In genomic region chr4:135313111-135313691, GRCm38 (mm10) we compare ENCODE assay signal across 9 mouse cellular contexts. TPM values are rescaled to one million over a fixed set of nuclear protein-coding genes. Genes with fewer than 3 reads are reported as not detected.
DNase-seq lines count a peak whose midpoint lies in the region; ATAC-seq and TF ChIP-seq lines count a peak whose summit lies in the region.
"Had no signal": no experiment of that assay in that cellular context is flagged by ENCODE, and none has a peak within 500 bp of the region (broad histone marks: within the 10 kb centered on the region; RNA-seq: fewer than 3 reads in every experiment).

No protein-coding gene starts in this region.

- H3K9ac ChIP-seq in MEL (ENCODE audit: control insufficient read depth, low read depth, low read length, poor library complexity, severe bottlenecking) = peak overlapping the region; percentile 71
- H3K9ac ChIP-seq in heart, embryonic 13.5 days = peak overlapping the region; percentile 65
- peak overlapping the region; percentile 68 for H3K9ac ChIP-seq in liver, embryonic 12.5 days
- H3K9ac ChIP-seq in stomach, embryonic 14.5 days (replicated peaks; ENCODE audit: low read depth, low read length) = no peak overlapping the region
- H3K9ac ChIP-seq: embryonic facial prominence, embryonic 12.5 days had no signal

- no peaks in the 10 kb centered on the region; the same call in 1 of the 2 replicates for H3K79me2 ChIP-seq in MEL (ENCODE audit: control insufficient read depth, insufficient read depth, low read length, poor library complexity)

- peaks cover 0 to 8% of the 10 kb centered on the region in 2 experiments; a peak in 2 of 4 replicates for H3K4me1 ChIP-seq in MEL (ENCODE audit: control insufficient read depth in 1 of 2, insufficient read depth in 2 of 2, low read length in 2 of 2)
- peaks cover 59% of the 10 kb centered on the region for H3K4me1 ChIP-seq in heart, embryonic 13.5 days
- peaks cover 63% of the 10 kb centered on the region for H3K4me1 ChIP-seq in liver, embryonic 12.5 days
- peaks cover 9% of the 10 kb centered on the region for H3K4me1 ChIP-seq in stomach, embryonic 14.5 days (ENCODE audit: control insufficient read depth, insufficient read depth, low read length)

- ATAC-seq in heart, embryonic 13.5 days (ENCODE audit: extremely low read depth, insufficient number of reproducible peaks, low FRiP score, low TSS enrichment) = peak; percentile 60
- ATAC-seq in liver, embryonic 12.5 days = peak; percentile 68
- no peak for ATAC-seq in stomach, embryonic 14.5 days (ENCODE audit: insufficient number of reproducible peaks, insufficient read depth, low FRiP score, low read depth)

- 12% methylated on average over 17 of the region's 17 CpGs for whole genome bisulfite sequencing in heart, embryonic 13.5 days
- WGBS in liver, embryonic 12.5 days (ENCODE audit: insufficient replicate concordance) = 13% methylated on average over 17 of the region's 17 CpGs
- 39% methylated on average over 17 of the region's 17 CpGs for WGBS in stomach, embryonic 14.5 days

- no peak; a peak in 1 of 6 replicates for TF ChIP-seq CTCF in MEL (IDR thresholded peaks at IDR 0.05 in 2 of 3, conservative IDR thresholded peaks at IDR 0.05 in 1 of 3; ENCODE audit: control insufficient read depth in 1 of 3, insufficient read depth in 1 of 3, low read depth in 2 of 3, low read length in 3 of 3, poor library complexity in 1 of 3, severe bottlenecking in 1 of 3)

- peak; percentile 89 for DNase-seq in 416B (ENCODE audit: low read depth)
- DNase-seq in MEL (ENCODE audit: low read depth, low spot score) = peak; percentile 94
- no peak for DNase-seq in adrenal gland, postnatal 25 days
- no peak for DNase-seq in left cerebral cortex, postnatal 10 days (ENCODE audit: extremely low spot score in 1 of 2, low spot score in 2 of 2)
- no peak for DNase-seq in testis, postnatal 14 days (ENCODE audit: low spot score)

- H3K4me3 ChIP-seq in MEL (ENCODE audit: control insufficient read depth in 1 of 2, insufficient read depth in 1 of 2, low read depth in 2 of 2, low read length in 2 of 2) = peak overlapping the region; percentile 53 to 73
- peak overlapping the region; percentile 20; the same call in 1 of the 2 replicates for H3K4me3 ChIP-seq in heart, embryonic 13.5 days
- H3K4me3 ChIP-seq in liver, embryonic 12.5 days = peak overlapping the region; percentile 41
- H3K4me3 ChIP-seq in stomach, embryonic 14.5 days (ENCODE audit: low read depth, low read length) = no peak overlapping the region
- H3K4me3 ChIP-seq: embryonic facial prominence, embryonic 12.5 days had no signal

- peak overlapping the region; percentile 96 for H3K27ac ChIP-seq in MEL (ENCODE audit: control insufficient read depth, low read depth, low read length)
- H3K27ac ChIP-seq in heart, embryonic 13.5 days (replicated peaks) = peak overlapping the region; percentile 97
- H3K27ac ChIP-seq in liver, embryonic 12.5 days = peak overlapping the region; percentile 95
- H3K27ac ChIP-seq in stomach, embryonic 14.5 days (ENCODE audit: low read length) = 0 out of 2 replicates have a peak overlapping the region, but pooled peaks have one; percentile 55
- H3K27ac ChIP-seq: embryonic facial prominence, embryonic 12.5 days had no signal

- H3K4me2 ChIP-seq in heart, embryonic 13.5 days = peak overlapping the region; percentile 63
- H3K4me2 ChIP-seq in liver, embryonic 12.5 days = peak overlapping the region; percentile 73
- H3K4me2 ChIP-seq in stomach, embryonic 14.5 days (replicated peaks; ENCODE audit: low read depth, low read length) = no peak overlapping the region
- H3K4me2 ChIP-seq: embryonic facial prominence, embryonic 12.5 days had no signal

- H3K27me3 ChIP-seq in MEL (ENCODE audit: control insufficient read depth in 1 of 2, insufficient read depth in 2 of 2, low read length in 2 of 2) = no peaks in the 10 kb centered on the region
- no peaks in the 10 kb centered on the region for H3K27me3 ChIP-seq in heart, embryonic 13.5 days (replicated peaks)
- H3K27me3 ChIP-seq in liver, embryonic 12.5 days (replicated peaks) = 0 out of 2 replicates have a peak, but pooled peaks cover 2% of the 10 kb centered on the region
- H3K27me3 ChIP-seq in stomach, embryonic 14.5 days (ENCODE audit: control insufficient read depth, insufficient read depth, low read length) = no peaks in the 10 kb centered on the region
- H3K27me3 ChIP-seq: embryonic facial prominence, embryonic 12.5 days had no signal

- TF ChIP-seq POLR2A in MEL (IDR thresholded peaks at IDR 0.05; ENCODE audit: control insufficient read depth in 1 of 2, insufficient read depth in 1 of 2, low read depth in 1 of 2, low read length in 2 of 2, poor library complexity in 1 of 2) = peak; percentile 53 to 77; a peak in 2 of 4 replicates

- H3K36me3 ChIP-seq in MEL (ENCODE audit: control insufficient read depth in 1 of 2, insufficient read depth in 2 of 2, low read length in 2 of 2) = peaks cover 0 to 7% of the 10 kb centered on the region in 2 experiments; a peak in 2 of 4 replicates
- peaks cover 33% of the 10 kb centered on the region for H3K36me3 ChIP-seq in heart, embryonic 13.5 days
- H3K36me3 ChIP-seq in liver, embryonic 12.5 days = peaks cover 37% of the 10 kb centered on the region
- H3K36me3 ChIP-seq in stomach, embryonic 14.5 days (ENCODE audit: control insufficient read depth, insufficient read depth, low read length) = peaks cover 26% of the 10 kb centered on the region

- intact Hi-C loops in left cerebral cortex, postnatal 10 days (cut with DNase I) = loop anchor here (5.0 kb wide), 1 partner anchor 41 kb away; the partner anchor contains the start of gene Clic4

- no peak; the same call in 1 of the 2 replicates for TF ChIP-seq RAD21 in MEL (IDR thresholded peaks at IDR 0.05; ENCODE audit: low read depth, low read length)

- H3K9me3 ChIP-seq in MEL (replicated peaks; ENCODE audit: insufficient read depth, low read length) = no peaks in the 10 kb centered on the region
- peaks cover 3% of the 10 kb centered on the region; the same call in 1 of the 2 replicates for H3K9me3 ChIP-seq in heart, embryonic 13.5 days
- peaks cover 7% of the 10 kb centered on the region for H3K9me3 ChIP-seq in liver, embryonic 12.5 days (replicated peaks)
- peaks cover 4% of the 10 kb centered on the region; the same call in 1 of the 2 replicates for H3K9me3 ChIP-seq in stomach, embryonic 14.5 days (ENCODE audit: control insufficient read depth, low read depth, low read length)

- TF ChIP-seq EP300 in MEL (IDR thresholded peaks at IDR 0.05; ENCODE audit: low read depth in 1 of 2, low read length in 2 of 2) = peak; percentile 72 to 90

TF ChIP-seq in MEL, 35 proteins besides CTCF, POLR2A, EP300 and RAD21 (continues in another document):
- TF ChIP-seq POLR2AphosphoS5 (IDR thresholded peaks at IDR 0.05; ENCODE audit: borderline replicate concordance, low read depth, low read length) = peak; percentile 68; the same call in 1 of the 2 replicates
- no peak for TF ChIP-seq ZC3H11A (IDR thresholded peaks at IDR 0.05; ENCODE audit: low read depth, low read length)
- 0 out of 2 replicates have a peak, but pooled peaks have one; percentile 20 for TF ChIP-seq JUND (IDR thresholded peaks at IDR 0.05; ENCODE audit: low read depth, low read length)
- TF ChIP-seq ZNF384 (IDR thresholded peaks at IDR 0.05; ENCODE audit: low read depth, low read length) = no peak
- 0 out of 2 replicates have a peak, but pooled peaks have one; percentile 21 for TF ChIP-seq E2F4 (IDR thresholded peaks at IDR 0.05; ENCODE audit: borderline replicate concordance, low read depth, low read length)
- TF ChIP-seq SIN3A (IDR thresholded peaks at IDR 0.05; ENCODE audit: low read length) = peak; percentile 63; the same call in 1 of the 2 replicates
- no peak for TF ChIP-seq NRF1 (IDR thresholded peaks at IDR 0.05; ENCODE audit: insufficient read depth, low read depth, low read length, poor library complexity, severe bottlenecking)
- TF ChIP-seq MAX (IDR thresholded peaks at IDR 0.05; ENCODE audit: low read length) = no peak; the same call in 1 of the 2 replicates
- no peak for TF ChIP-seq ZKSCAN1 (IDR thresholded peaks at IDR 0.05; ENCODE audit: low read depth, low read length)
- peak; percentile 87 for TF ChIP-seq TCF12 (IDR thresholded peaks at IDR 0.05; ENCODE audit: low read depth, low read length)
- peak; percentile 30; the same call in 1 of the 2 replicates for TF ChIP-seq GABPA (IDR thresholded peaks at IDR 0.05; ENCODE audit: low read depth, low read length)
- TF ChIP-seq USF1 (IDR thresholded peaks at IDR 0.05; ENCODE audit: low read depth, low read length) = no peak
- peak; percentile 28 for TF ChIP-seq NELFE (IDR thresholded peaks at IDR 0.05; ENCODE audit: low read depth, low read length)
- TF ChIP-seq MAFK (IDR thresholded peaks at IDR 0.05; ENCODE audit: borderline replicate concordance, low read depth, low read length) = no peak
- TF ChIP-seq CHD2 (IDR thresholded peaks at IDR 0.05; ENCODE audit: low read length) = no peak
- peak; percentile 56 for TF ChIP-seq ZMIZ1 (IDR thresholded peaks at IDR 0.05; ENCODE audit: low read depth, low read length)
- no peak for TF ChIP-seq ELF1 (IDR thresholded peaks at IDR 0.05; ENCODE audit: low read depth, low read length)
- no peak for TF ChIP-seq BHLHE40 (IDR thresholded peaks at IDR 0.05; ENCODE audit: borderline replicate concordance, low read depth, low read length)
- TF ChIP-seq POLR2AphosphoS2 (IDR thresholded peaks at IDR 0.05; ENCODE audit: low read length) = no peak; the same call in 1 of the 2 replicates

RNA-seq across cellular contexts. Expression of gene Srrm1, which starts 39.9 kb away (rescaled TPM):
- total RNA-seq in MEL (2012; rRNA removed) = 26.9 and 29.4 TPM in 2 replicates
- 100 to 1,000 TPM; 138 to 285 TPM for polyA plus RNA-seq in MEL (2012; ENCODE audit: insufficient read depth in 1 of 2, insufficient read length in 2 of 2, low read depth in 1 of 2, low replicate concordance in 2 of 2, missing spikeins in 1 of 2)
- polyA plus RNA-seq in heart, embryonic 13.5 days (2015; fragmentation: Nextera tagmentation; extraction: Ambion mirVana) = 141 and 146 TPM in 2 replicates
- polyA plus RNA-seq in liver, embryonic 12.5 days (2016; fragmentation: Nextera tagmentation; extraction: Ambion mirVana) = 170 and 173 TPM in 2 replicates
- 250 and 259 TPM in 2 replicates for polyA plus RNA-seq in stomach, embryonic 14.5 days (2014; fragmentation: Nextera tagmentation; extraction: Ambion mirVana)
- total RNA-seq in adrenal gland, postnatal 25 days (2021) = 133 and 151 TPM in 2 replicates
- 100 to 1,000 TPM; 133 to 134 TPM for total RNA-seq in left cerebral cortex, postnatal 10 days (2021)

RNA-seq across cellular contexts. Expression of gene Clic4, which starts 40.6 kb away (rescaled TPM):
- total RNA-seq in MEL (2012; rRNA removed) = 32.9 and 51.1 TPM in 2 replicates
- 100 to 1,000 TPM in 1 of 2 experiments, 10 to 100 TPM in 1; 83.8 to 274 TPM for polyA plus RNA-seq in MEL (2012; ENCODE audit: insufficient read depth in 1 of 2, insufficient read length in 2 of 2, low read depth in 1 of 2, low replicate concordance in 2 of 2, missing spikeins in 1 of 2)
- 202 and 213 TPM in 2 replicates for polyA plus RNA-seq in heart, embryonic 13.5 days (2015; fragmentation: Nextera tagmentation; extraction: Ambion mirVana)
- 161 and 169 TPM in 2 replicates for polyA plus RNA-seq in liver, embryonic 12.5 days (2016; fragmentation: Nextera tagmentation; extraction: Ambion mirVana)
- polyA plus RNA-seq in stomach, embryonic 14.5 days (2014; fragmentation: Nextera tagmentation; extraction: Ambion mirVana) = 95.3 and 102 TPM in 2 replicates
- 65.5 and 72.8 TPM in 2 replicates for total RNA-seq in adrenal gland, postnatal 25 days (2021)
- 10 to 100 TPM; 27.1 to 27.6 TPM for total RNA-seq in left cerebral cortex, postnatal 10 days (2021)

Comparison
In these comparisons a context has a peak if more than half of its experiments do, and no peak if none do; other contexts are left out.
1. DNase-seq: peak in 416B (single experiment) and MEL (single experiment); none in adrenal gland, postnatal 25 days (single experiment), left cerebral cortex, postnatal 10 days (0 of 2) and testis, postnatal 14 days (single experiment).
2. Peak in every context shown above with its lines, with median percentiles within 50 percentile points of each other: H3K27ac ChIP-seq.